9 mouse cellular contexts compared by ENCODE assay signal in genomic region chr9:91355629-91356352, GRCm38 (mm10). TPM values are rescaled to one million over a fixed set of nuclear protein-coding genes. Genes with fewer than 3 reads are reported as not detected.
DNase-seq lines count a peak whose midpoint lies in the region; ATAC-seq and TF ChIP-seq lines count a peak whose summit lies in the region.
"Had no signal": no experiment of that assay in that cellular context is flagged by ENCODE, and none has a peak within 500 bp of the region (broad histone marks: within the 10 kb centered on the region; RNA-seq: fewer than 3 reads in every experiment).

No protein-coding gene starts in this region.

- no peak overlapping the region for H3K27ac ChIP-seq in kidney, embryonic 15.5 days
- peak overlapping the region; percentile 91 for H3K27ac ChIP-seq in forebrain, embryonic 10.5 days
- no peak overlapping the region for H3K27ac ChIP-seq in liver, embryonic 11.5 days (ENCODE audit: low read depth, low read length)
- H3K27ac ChIP-seq in stomach, postnatal 0 days (replicated peaks) = no peak overlapping the region

- H3K4me1 ChIP-seq in kidney, embryonic 15.5 days = peaks cover 6% of the 10 kb centered on the region
- H3K4me1 ChIP-seq in forebrain, embryonic 10.5 days = peaks cover 69% of the 10 kb centered on the region
- no peaks in the 10 kb centered on the region for H3K4me1 ChIP-seq in liver, embryonic 11.5 days (replicated peaks; ENCODE audit: control insufficient read depth, insufficient read depth, low read length)
- H3K4me1 ChIP-seq in stomach, postnatal 0 days (replicated peaks; ENCODE audit: control insufficient read depth, insufficient read depth) = no peaks in the 10 kb centered on the region

- DNase-seq in kidney, adult 9 months = no peak
- peak; percentile 91 for DNase-seq in forebrain, embryonic 10.5 days (ENCODE audit: extremely low spot score, low spot score)
- DNase-seq in liver, embryonic 11.5 days (ENCODE audit: low spot score) = no peak
- no peak for DNase-seq in stomach, postnatal 0 days (ENCODE audit: low spot score)
- DNase-seq in T-cell, adult 2 months (ENCODE audit: low spot score) = no peak
- DNase-seq in thymus, postnatal 10 days (ENCODE audit: low spot score in 2 of 2) = no peak

- H3K27me3 ChIP-seq in kidney, embryonic 15.5 days = peaks cover 93% of the 10 kb centered on the region
- H3K27me3 ChIP-seq in forebrain, embryonic 10.5 days (ENCODE audit: poor library complexity, severe bottlenecking) = peaks cover 99% of the 10 kb centered on the region
- peaks cover 88% of the 10 kb centered on the region for H3K27me3 ChIP-seq in liver, embryonic 11.5 days (replicated peaks; ENCODE audit: control insufficient read depth, insufficient read depth, low read length)
- H3K27me3 ChIP-seq in stomach, postnatal 0 days (ENCODE audit: control insufficient read depth, insufficient read depth, low read length) = peaks cover 31% of the 10 kb centered on the region

- under 1% methylated on average over 34 of the region's 35 CpGs for WGBS in kidney, embryonic 15.5 days
- WGBS in forebrain, embryonic 10.5 days = under 1% methylated on average over 35 of the region's 35 CpGs
- WGBS in liver, embryonic 11.5 days = 2% methylated on average over 28 of the region's 35 CpGs
- WGBS in stomach, postnatal 0 days = 1% methylated on average over 32 of the region's 35 CpGs

- ATAC-seq in kidney, embryonic 15.5 days (replicated peaks; ENCODE audit: low FRiP score) = no peak
- ATAC-seq in cerebellum, adult (ENCODE audit: insufficient number of reproducible peaks, low FRiP score, low TSS enrichment) = peak; percentile 62
- no peak for ATAC-seq in liver, embryonic 11.5 days (replicated peaks; ENCODE audit: low FRiP score)
- no peak for ATAC-seq in stomach, postnatal 0 days (ENCODE audit: low FRiP score, low TSS enrichment)
- ATAC-seq: Patski had no signal

- no peaks in the 10 kb centered on the region for H3K9me3 ChIP-seq in kidney, embryonic 15.5 days (replicated peaks)
- H3K9me3 ChIP-seq in forebrain, embryonic 10.5 days = no peaks in the 10 kb centered on the region
- no peaks in the 10 kb centered on the region for H3K9me3 ChIP-seq in liver, embryonic 11.5 days (ENCODE audit: control insufficient read depth, low read length)
- H3K9me3 ChIP-seq in stomach, postnatal 0 days (ENCODE audit: control insufficient read depth, low read length) = no peaks in the 10 kb centered on the region

- H3K4me3 ChIP-seq in kidney, embryonic 15.5 days (replicated peaks) = peak overlapping the region; percentile 28
- H3K4me3 ChIP-seq in forebrain, embryonic 10.5 days = peak overlapping the region; percentile 85
- H3K4me3 ChIP-seq in liver, embryonic 11.5 days (ENCODE audit: low read depth, low read length) = peak overlapping the region; percentile 26
- H3K4me3 ChIP-seq in stomach, postnatal 0 days (ENCODE audit: low read depth, low read length) = no peak overlapping the region

- H3K9ac ChIP-seq in kidney, embryonic 15.5 days = no peak overlapping the region
- H3K9ac ChIP-seq in liver, embryonic 11.5 days (ENCODE audit: low read depth, low read length) = no peak overlapping the region
- H3K9ac ChIP-seq in stomach, postnatal 0 days (ENCODE audit: low read length) = no peak overlapping the region

- H3K4me2 ChIP-seq in kidney, embryonic 15.5 days = peak overlapping the region; percentile 48
- H3K4me2 ChIP-seq in liver, embryonic 11.5 days = peak overlapping the region; percentile 43
- 0 out of 2 replicates have a peak overlapping the region, but pooled peaks have one; percentile 11 for H3K4me2 ChIP-seq in stomach, postnatal 0 days (replicated peaks; ENCODE audit: low read depth)

- TF ChIP-seq EP300 in stomach, postnatal 0 days (optimal IDR thresholded peaks at IDR 0.05) = no peak

- H3K36me3 ChIP-seq in kidney, embryonic 15.5 days = no peaks in the 10 kb centered on the region
- H3K36me3 ChIP-seq in forebrain, embryonic 10.5 days (replicated peaks) = 0 out of 2 replicates have a peak, but pooled peaks cover 6% of the 10 kb centered on the region
- no peaks in the 10 kb centered on the region for H3K36me3 ChIP-seq in liver, embryonic 11.5 days (ENCODE audit: control insufficient read depth, insufficient read depth, low read length)
- no peaks in the 10 kb centered on the region for H3K36me3 ChIP-seq in stomach, postnatal 0 days (ENCODE audit: control insufficient read depth, insufficient read depth, low read length)

- TF ChIP-seq CTCF in stomach, postnatal 0 days (IDR thresholded peaks at IDR 0.05; ENCODE audit: low read depth) = no peak

RNA-seq across cellular contexts. Expression of gene Zic4, which starts 6.4 kb away (rescaled TPM):
- polyA plus RNA-seq in kidney, embryonic 15.5 days (2015; fragmentation: Nextera tagmentation; extraction: Ambion mirVana) = not detected in 2 replicates
- 24.8 and 41.8 TPM in 2 replicates for polyA plus RNA-seq in forebrain, embryonic 10.5 days (2016; fragmentation: Nextera tagmentation; extraction: Ambion mirVana)
- not detected in 2 replicates for polyA plus RNA-seq in liver, embryonic 11.5 days (2014; fragmentation: Nextera tagmentation; extraction: Ambion mirVana)
- polyA plus RNA-seq in stomach, postnatal 0 days (2015; fragmentation: Nextera tagmentation; extraction: Ambion mirVana) = not detected in 2 replicates
- polyA plus RNA-seq: Patski had no signal

RNA-seq across cellular contexts. Expression of gene Zic1, which starts 9.8 kb away (rescaled TPM):
- polyA plus RNA-seq in kidney, embryonic 15.5 days (2015; fragmentation: Nextera tagmentation; extraction: Ambion mirVana) = not detected in 2 replicates
- 6.2 and 8.9 TPM in 2 replicates for polyA plus RNA-seq in forebrain, embryonic 10.5 days (2016; fragmentation: Nextera tagmentation; extraction: Ambion mirVana)
- 0.04 and 0.06 TPM in 2 replicates for polyA plus RNA-seq in liver, embryonic 11.5 days (2014; fragmentation: Nextera tagmentation; extraction: Ambion mirVana)
- not detected in 2 replicates for polyA plus RNA-seq in stomach, postnatal 0 days (2015; fragmentation: Nextera tagmentation; extraction: Ambion mirVana)
- polyA plus RNA-seq: Patski had no signal

Comparison
In these comparisons a context has a peak if more than half of its experiments do, and no peak if none do; other contexts are left out.
1. RNA of gene Zic4, which starts 6.4 kb away (polyA plus RNA-seq): 24.8 to 41.8 TPM in forebrain, embryonic 10.5 days; not detected in kidney, embryonic 15.5 days, not detected in liver, embryonic 11.5 days and not detected in stomach, postnatal 0 days; every median in the first group is over 10 times any median in the second.
2. Peak in every context shown above with its lines, with median percentiles within 50 percentile points of each other: H3K4me2 ChIP-seq.